Mouse (Mus musculus): ENCODE data around the gene Arhgap44.

DNA sequence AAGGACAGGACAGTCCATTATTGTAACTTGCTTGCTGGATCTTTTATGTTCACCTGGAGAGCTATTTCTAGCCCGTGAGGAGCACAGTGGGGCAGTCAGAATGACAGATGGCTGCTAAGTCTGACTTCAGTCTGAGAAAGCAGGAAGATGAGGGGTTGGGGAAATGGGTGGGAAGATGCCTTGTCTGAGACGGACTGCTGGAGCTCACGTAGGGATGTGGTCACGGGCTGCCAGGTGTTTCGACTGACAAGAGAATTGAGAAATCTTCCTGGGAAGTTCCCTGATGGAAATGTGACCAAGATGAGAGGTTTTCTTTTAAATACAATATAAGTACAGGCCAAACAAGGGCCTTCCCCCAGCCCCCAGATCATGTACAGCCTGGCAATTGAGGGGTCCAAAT is 108.5 kb downstream of the Arhgap44 start:
- no peak for TF ChIP-seq CTCF (IDR thresholded peaks at IDR 0.05; ENCODE audit: low read depth, low read length)
- TF ChIP-seq GATA1 (IDR thresholded peaks at IDR 0.05; ENCODE audit: borderline replicate concordance, low read length), result no peak

Data from G1E (cell line).